Mouse (Mus musculus) cerebellum, adult 2 months (tissue): ENCODE data around the gene Kifc5b.

ENCODE experiments used
- CTCF ChIP-seq: fragments of 200-500 bp; IDR thresholded peaks from 2 replicates; pipeline ENCODE4 v1.5.1; 2011; ENCODE audit warnings: low read depth, mild to moderate bottlenecking, control low read depth, low read length, moderate library complexity, borderline replicate concordance; ENCODE audit not compliant: insufficient read depth
- POLR2A ChIP-seq: fragments of 200-500 bp; IDR thresholded peaks from 2 replicates; pipeline ENCODE4 v1.6.1; 2011; ENCODE audit warnings: low read length, control low read depth, borderline replicate concordance; ENCODE audit not compliant: insufficient read depth

DNA sequence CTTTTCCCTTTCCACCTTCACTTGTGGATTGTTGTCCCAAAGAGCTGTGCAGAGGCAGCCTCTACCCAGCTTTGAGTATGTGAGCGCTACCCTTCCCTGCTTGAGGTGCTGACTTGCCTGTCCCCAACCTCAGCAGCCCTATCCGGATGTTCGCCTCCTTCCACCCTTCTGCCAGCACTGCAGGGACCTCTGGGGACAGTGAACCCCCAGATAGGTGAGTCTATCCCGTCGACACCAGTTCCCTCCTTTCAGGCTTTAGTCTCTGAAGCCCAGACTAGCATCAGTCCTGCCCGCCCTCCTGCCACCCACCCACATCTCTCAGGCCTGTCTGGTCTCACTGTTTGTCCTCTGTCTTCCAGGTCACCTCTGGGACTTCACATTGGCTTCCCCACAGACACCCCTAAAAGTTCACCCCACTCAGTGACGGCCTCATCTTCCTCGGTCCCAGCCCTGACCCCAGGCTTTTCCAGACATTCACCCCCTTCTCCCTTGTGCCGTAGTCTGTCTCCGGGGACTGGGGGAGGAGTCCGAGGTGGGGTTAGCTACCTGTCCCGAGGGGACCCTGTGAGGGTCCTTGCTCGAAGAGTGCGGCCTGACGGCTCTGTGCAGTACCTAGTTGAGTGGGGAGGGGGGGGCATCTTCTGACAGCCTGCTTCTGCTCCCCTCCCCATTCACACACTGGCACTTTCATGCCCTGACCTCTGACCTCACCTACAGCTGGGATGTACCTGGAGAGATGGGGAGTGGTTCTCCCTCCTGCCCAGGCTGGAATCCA is 20.2 kb downstream of the Kifc5b start:
- TF ChIP-seq CTCF (no peak), POLR2A (no peak)
